In genomic region chr11:89994706-89995105, GRCm38 (mm10) we compare ENCODE assay signal across 16 mouse cellular contexts. TPM values are rescaled to one million over a fixed set of nuclear protein-coding genes. Genes with fewer than 3 reads are reported as not detected.
"Had no signal": no experiment of that assay in that cellular context is flagged by ENCODE, and none has a peak within 500 bp of the region (broad histone marks: within the 10 kb centered on the region; RNA-seq: fewer than 3 reads in every experiment).

No protein-coding gene starts in this region.

- H3K4me1 ChIP-seq: midbrain, embryonic 12.5 days; neural tube, embryonic 15.5 days had no signal

- H3K9ac ChIP-seq: kidney, embryonic 15.5 days; limb, embryonic 13.5 days; liver, embryonic 14.5 days; lung, embryonic 15.5 days; midbrain, embryonic 12.5 days; neural tube, embryonic 15.5 days had no signal

- H3K4me3 ChIP-seq: kidney, embryonic 15.5 days; layer of hippocampus, adult 2 months; limb, embryonic 13.5 days; lung, embryonic 15.5 days; midbrain, embryonic 12.5 days; myocyte; neural tube, embryonic 15.5 days had no signal

- DNase-seq: left cerebral cortex, postnatal 4 days; lung, postnatal 14 days; right cerebral cortex, adult 18-20 months; right cerebral cortex, postnatal 25 days; thymus, adult 18-20 months; thymus, postnatal 14 days had no signal

- H3K4me2 ChIP-seq: kidney, embryonic 15.5 days; limb, embryonic 13.5 days; lung, embryonic 15.5 days; midbrain, embryonic 12.5 days; neural tube, embryonic 15.5 days had no signal

- H3K27me3 ChIP-seq: kidney, embryonic 15.5 days; limb, embryonic 13.5 days; lung, embryonic 15.5 days; midbrain, embryonic 12.5 days; neural tube, embryonic 15.5 days had no signal

- H3K27ac ChIP-seq: kidney, embryonic 15.5 days; layer of hippocampus, adult 2 months; limb, embryonic 13.5 days; liver, embryonic 14.5 days; lung, embryonic 15.5 days; midbrain, embryonic 12.5 days; neural tube, embryonic 15.5 days had no signal

- H3K9me3 ChIP-seq: kidney, embryonic 15.5 days; limb, embryonic 13.5 days; lung, embryonic 15.5 days; midbrain, embryonic 12.5 days; neural tube, embryonic 15.5 days had no signal

- ATAC-seq: intestine, embryonic 16.5 days had no signal

- H3K36me3 ChIP-seq: kidney, embryonic 15.5 days; limb, embryonic 13.5 days; lung, embryonic 15.5 days; midbrain, embryonic 12.5 days; neural tube, embryonic 15.5 days had no signal

RNA-seq across cellular contexts. Expression of gene Tmem100, which starts 35.4 kb away (rescaled TPM):
- total RNA-seq: megakaryocyte-erythroid progenitor cell, adult 5-6 weeks had no signal
- polyA plus RNA-seq: myocyte had no signal
